Mouse (Mus musculus) cerebellum, adult 11 months (tissue): ENCODE results near the gene Tecr.
A peak's percentile ranks its signal among the peaks of the same experiment; 100 is the strongest.

Experiments
- DNase-seq: peaks from one replicate; pipeline ENCODE4 v3.0.0; 2022

Gene Tecr

DNA sequence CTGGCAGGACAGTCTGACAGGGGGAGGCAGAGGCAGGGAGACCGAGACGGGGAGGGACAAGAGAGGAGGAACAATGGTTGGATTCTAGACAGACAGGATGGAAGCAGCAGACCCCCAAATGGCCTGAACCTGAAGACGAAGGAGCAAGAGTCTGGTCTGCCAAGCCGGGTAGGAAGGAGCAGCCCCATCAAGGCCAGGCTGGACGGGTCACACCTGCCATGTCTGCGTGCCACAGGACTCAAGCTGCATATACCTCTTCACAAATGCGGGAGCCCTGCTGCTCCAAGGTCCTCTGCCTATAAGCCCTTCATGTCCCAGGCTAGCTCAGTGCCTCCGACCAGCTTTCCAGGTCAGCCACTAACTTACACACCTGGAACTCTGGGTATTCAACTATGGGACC is 28.1 kb downstream of the Tecr start:
- DNase-seq: peak; percentile 1

DNA sequence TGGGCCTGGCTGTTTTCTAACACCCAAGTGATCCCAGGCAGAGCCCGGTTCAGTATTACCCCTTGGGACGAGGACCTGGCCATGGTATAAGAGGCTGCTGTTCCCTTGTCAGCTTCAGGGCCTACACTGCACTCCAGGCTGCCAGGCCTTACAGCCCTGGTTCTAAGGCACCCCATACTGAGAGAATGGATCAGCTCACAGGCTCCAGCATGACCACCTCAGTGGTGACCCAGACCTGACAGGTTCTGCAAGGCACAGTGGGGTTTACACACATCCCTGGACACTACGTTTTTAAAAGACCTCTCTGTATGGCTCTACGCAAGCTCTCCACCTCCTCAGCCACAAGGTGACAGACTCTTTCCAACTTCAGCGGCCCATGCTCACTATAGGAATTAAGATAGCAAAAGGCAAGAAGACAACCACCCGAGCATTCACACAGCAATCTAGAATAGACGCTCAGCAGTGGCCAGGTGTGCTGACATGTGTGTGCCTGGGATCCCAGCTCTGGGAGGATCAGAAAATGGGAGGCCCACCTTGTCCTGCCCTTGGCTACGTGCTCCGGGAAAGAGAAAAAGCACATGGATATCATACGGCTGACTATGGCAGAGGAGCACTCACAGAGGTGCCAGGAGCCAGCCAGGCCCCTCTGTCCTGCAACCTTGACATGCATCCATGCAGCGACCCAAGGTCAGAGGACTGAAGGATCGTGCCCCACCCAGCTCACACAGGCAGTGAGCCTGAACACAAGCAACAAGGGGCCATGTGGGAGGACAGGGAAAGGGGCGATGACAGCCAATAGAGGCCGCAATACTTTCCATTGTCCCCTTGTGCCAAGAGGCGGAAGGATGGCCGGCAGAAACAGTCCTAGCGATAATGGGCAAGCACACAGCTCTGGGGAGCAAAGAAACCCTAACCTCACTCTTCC is 29.4 kb downstream of the Tecr start:
- peak; percentile 10 for DNase-seq

DNA sequence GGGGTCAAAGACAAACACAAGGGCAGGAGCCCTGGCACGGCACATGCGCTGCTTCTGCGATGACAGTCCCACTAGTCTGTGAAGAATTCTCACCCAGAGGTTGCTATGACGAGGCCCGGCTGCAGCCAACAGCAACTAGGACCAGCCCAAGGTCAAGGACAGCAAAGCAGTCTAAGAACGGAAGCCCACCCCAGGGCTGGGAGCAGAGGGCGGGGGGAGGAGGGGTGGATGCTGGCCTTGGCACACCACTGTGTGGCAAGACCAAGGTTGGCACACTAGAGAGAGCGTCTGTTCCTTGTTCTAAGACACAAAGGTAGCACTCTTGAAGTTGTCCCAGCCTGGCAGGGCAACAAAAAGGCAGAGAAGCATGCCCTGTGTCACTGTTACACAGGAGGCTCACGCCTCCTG is 30.4 kb downstream of the Tecr start:
- peak; percentile 24 for DNase-seq

DNA sequence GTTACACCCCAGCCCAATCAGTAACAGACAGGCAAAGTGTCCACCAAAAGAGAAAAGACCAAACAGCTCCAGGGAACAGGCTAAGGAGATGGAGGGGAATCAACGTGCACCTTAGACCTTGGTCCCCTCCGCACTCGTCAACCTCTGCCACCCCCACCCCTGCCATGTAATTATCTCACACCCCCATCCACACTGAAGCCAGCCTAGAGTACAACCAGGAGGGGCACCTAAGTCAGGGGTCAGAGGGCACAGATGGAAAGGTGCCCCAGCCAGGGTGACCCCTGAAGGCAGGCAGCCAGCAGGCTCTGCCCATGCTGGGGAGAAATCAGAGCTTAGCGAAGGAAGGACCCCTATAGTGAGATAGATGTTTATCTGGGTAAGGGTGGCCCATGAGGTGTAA is 30.9 kb downstream of the Tecr start:
- DNase-seq: peak; percentile 14

DNA sequence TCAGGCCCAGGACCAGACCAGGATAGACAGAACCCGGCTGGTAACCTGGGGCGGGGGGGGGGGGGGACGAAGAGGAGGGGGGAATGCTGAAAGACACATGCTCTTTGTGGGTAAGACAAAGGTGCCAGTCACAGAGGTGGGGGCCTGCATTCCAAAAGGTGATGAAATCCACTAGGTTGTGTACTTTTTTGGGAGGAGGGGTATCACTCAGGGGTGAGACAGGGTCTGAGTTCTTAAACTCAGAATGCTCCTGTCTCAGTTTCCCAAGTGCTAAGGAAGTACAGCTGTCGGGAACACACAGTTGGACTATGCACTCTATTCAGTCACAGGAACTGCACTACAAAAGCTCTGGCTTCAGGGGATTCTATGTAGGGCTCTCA is 31.3 kb downstream of the Tecr start:
- DNase-seq: no peak

DNA sequence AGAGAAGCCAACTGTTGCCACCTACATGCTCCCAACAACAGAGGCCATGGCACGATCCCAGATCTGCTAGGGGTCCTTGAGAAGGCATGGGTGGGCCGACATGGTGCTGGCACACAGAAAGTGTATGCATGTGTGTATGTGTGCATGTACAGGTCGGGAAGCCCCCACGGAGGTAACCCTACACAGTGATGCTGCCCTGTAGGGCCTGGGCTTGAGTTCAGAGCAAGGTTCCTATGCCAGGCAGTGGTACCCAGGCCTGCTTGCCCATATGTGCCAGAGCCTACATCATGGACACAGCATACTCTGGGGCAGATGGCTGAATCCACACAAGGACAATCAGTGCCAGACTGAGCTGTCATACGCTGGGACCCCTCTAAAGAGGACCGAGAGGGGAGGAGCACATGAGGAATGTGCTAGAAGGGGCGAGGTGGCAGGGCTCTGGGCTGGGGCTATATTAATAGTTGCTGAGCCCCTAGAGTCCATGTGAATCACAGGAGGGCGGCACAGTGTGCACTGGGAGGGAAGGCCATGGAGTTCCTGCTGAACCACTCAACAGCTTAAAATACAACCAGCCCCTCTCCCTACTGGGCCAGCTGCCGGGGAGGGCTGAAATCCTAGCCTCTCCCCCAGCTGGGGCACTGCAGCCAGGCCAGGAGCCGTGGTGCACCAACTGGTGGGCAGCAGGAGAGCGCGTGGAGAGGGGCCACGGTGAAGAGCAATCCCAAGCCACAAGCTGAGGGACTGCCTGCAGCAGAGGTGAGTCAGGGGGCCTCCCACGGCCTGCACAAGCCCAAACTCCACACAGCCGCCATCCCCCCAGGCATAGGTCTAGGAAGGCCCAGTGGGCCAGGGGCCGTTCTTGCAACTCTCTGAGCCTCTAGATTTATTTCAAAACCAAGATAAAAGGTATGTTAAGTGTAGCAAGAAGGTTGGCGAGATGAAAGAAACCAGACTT is 31.9 kb downstream of the Tecr start:
- peak; percentile 18 for DNase-seq

DNA sequence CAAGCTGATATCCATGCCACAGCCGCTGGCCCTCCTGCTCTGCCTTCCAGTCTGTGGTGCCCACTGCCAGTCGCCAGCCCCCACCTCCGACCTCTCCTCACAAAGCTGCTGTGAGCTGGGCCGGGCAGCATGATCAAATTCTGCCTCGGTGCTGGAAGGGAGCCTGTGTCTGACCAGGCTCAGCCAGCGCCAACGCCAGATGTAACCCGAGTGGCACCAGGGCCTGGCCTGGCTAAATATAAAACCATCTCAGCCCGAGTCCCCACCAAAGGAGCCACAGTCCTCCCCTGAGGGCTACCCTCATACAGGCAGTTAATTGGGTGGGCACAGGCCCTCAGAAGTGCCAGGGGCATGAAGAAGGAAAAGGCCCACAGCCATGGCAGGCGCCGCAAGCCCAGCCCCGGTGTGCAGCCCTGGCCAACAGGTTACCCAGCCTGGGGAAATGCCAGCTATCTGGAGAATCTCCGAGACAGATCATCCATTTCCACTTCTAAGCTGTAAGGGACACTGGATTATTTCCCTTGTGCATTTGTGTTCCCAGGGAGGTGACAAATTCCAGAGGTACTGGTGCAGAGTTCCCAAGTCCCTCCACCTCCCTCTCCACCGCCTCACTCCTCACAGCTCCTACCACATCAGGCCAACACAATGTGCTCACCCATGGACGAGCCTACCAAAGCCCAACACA is 33.0 kb downstream of the Tecr start:
- peak; percentile 28 for DNase-seq

DNA sequence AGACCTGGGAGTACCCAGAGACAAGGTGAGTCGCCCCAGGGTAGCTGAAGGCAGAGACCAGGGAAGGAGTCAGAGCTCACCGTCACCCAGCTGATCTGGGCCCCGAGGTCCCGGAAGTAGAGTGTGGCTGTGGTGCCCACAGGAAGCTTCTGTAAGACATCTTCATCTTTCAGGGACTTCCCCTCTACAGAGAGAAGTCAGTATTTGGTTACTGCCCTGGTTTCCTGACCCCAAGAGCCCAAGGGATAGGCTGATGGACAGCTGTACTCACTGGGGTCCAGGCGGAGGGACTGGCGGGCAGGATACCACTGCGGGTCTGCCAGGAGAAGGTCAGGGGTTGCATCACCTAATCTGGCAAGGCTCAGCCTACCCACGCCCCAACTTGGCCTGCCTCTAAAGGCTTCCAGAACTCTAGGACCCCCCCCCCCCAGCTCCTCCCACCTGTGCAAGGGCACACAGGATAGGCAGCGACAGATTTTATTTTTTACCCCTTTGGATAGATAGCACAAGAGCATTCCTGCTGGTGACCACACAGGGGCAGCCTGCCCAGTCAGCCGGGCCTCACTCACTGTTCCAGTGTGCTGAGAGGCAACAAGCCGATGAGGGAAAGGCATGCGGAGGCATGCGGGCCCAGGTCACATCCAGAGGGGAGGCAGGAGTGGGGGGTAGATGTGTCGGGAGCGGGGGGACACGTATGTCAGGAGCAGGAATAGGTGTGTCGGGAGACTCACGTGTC is 34.5 kb downstream of the Tecr start:
- DNase-seq: peak; percentile 22

DNA sequence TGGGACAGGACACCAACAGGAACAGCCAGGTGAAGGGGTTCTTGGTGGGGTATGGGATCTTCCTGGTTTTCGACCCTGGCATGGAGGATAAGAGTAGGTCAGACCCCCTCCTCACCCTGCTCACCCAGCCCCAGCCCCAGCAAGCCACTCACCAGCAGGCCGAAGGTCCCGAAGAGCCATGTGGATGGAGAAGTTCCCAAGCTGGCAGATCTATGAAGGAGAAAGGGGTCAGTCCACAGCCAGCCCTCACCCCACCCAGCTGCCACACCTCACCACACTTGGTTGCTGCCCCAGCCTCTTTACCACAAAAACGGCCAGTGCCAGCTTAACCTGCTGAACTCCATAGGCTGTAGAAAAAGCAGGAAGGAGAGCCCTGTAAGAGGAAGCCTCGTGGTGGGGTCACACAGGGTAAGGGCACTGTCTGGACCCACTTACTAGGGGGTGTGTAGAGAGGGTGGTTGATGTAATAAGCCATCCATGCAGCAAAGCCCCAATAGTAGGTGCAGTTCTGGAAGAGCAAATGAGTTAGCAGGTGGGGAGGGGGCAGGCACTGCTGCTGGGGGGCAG is 35.4 kb downstream of the Tecr start:
- DNase-seq: peak; percentile 3

DNA sequence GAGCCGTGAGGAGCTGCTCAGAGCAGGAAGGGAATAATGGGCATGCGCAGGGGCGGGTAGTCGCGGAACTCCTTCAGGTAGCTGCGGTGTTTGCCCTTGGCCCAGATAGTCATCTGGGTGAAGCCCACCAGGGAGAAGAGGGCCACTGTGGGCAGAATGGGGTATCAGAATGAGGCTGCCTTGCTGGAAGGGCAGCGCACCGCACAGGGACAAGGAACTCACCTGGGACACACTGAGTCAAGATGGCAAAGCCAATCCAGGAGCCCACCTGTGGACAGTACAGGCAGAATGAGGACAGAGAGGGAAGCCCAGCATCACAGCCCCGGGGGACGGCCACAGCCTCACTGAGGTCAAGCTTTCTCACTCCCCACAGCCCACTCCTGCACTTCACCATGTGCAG is 36.0 kb downstream of the Tecr start:
- peak; percentile 5 for DNase-seq

DNA sequence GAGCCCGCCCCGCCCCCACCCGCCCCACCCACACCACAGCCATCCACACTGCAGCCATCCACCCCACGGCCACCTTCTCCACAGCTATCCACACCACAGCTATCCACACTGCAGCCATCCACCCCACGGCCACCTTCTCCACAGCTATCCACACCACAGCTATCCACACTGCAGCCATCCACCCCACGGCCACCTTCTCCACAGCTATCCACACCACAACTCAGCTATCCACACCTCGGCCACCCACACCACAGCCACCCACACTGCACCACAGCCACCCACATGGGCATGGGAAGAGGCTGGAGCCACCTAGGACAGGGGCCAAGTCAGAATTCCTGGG is 36.8 kb downstream of the Tecr start:
- peak; percentile 12 for DNase-seq

DNA sequence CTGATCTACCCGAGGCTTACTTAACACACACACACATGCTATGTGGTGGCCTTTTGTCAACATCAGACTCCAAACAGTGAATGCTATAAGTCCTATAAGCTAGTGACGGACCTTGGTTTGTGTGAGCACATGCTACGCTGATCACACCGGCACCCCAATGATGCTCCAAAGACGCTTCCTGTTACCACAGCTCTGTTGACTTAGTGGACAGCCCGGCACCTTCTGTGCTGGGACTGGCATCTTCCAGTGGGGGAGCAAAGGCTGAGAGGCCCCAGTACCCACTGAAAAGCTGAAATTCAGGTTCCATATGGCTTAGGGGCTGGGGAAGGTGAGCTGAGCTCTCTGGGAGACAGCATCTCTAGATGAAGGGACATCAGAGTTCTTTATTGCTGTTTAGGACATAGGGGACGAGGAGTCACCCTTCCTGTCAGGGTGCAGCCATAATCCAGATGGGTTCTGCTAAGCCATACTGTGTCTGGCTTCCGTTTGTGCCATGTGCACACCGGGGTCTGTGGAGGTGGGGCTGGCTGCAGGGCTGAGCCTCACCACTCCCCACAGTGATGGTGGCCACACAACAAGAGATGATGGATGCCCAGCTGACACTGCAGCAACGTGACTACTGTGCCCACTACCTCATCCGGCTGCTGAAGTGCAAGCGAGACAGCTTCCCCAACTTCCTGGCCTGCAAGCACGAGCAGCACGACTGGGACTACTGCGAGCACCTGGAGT is 37.3 kb downstream of the Tecr start:
- DNase-seq: peak; percentile 6

DNA sequence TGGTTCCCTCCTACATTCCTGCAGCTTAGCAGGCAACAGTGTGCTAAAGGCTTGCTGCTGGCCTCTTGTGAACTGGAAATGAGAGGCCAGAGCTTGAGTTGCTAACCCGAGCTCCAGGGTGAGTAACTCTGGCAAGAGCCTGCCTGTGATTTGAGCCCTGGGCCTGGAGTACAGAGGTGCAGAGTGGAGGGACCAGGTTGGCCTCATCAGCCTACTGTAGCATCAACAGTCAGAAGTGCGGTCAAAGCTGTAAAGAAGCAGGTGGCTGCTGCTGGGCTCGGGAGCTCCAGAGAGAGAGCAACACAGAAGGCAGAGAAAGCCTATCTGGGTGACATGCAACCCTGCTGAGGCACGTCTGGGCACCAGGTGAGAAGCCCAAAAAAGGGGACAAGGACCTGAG is 38.6 kb downstream of the Tecr start:
- no peak for DNase-seq

DNA sequence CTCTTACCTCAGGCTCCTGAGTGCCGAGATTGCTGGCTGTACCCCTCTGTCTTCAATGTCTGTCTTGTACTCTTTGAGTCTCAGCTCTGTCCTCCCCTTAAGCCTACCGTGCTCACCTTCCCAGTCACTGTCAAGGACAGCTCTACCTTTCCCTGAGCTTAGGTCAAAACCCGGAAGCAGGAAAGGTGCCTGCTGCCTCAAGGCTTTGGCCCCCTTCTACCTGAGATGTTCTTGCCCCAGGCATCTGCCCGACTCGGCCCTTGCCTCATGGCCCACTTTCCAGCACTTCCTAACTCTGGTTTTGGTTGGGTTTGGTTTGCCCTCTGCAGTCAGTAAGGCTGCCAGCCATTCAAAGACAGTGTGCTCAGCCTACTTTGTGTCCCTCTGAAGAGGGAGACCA is 39.0 kb downstream of the Tecr start:
- DNase-seq: peak; percentile 3

DNA sequence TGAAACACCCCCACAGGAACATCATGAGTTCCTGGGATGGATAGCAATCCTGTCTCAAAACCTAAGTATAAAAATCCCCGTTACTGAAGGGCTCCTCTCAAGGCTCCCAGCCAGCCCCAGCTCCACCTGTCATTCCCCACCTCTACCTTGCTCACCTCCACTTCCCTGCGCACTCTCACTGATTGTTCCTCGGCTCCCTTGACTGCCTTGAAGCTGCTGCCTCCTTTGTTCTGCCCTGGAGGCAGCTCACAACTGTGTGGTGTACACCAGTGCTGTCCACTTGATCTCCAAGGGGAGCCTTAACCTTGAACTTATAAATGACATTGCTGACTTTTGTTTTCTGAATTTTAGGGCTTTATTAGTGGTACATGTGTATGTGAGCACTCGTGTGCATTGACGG is 39.6 kb downstream of the Tecr start:
- peak; percentile 1 for DNase-seq

DNA sequence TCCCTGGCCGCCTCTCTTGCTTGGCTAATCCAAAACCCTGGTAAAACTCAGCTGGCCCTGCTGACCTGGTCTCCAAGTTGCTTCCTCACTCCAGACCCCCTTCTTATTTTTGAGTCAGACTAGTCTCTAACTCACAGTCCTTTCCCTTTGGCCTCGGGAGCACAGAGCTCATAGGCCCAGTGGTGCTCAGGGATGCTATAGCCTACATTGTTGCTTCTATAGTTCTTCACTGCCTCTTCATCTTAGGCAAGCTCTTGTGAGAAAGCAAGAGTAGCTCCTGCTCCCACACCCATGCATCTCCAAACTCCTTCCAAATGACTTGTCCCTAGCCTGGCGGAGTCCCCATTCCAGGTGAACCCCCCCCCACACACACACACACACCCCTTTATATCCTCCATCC is 40.1 kb downstream of the Tecr start:
- DNase-seq: no peak

DNA sequence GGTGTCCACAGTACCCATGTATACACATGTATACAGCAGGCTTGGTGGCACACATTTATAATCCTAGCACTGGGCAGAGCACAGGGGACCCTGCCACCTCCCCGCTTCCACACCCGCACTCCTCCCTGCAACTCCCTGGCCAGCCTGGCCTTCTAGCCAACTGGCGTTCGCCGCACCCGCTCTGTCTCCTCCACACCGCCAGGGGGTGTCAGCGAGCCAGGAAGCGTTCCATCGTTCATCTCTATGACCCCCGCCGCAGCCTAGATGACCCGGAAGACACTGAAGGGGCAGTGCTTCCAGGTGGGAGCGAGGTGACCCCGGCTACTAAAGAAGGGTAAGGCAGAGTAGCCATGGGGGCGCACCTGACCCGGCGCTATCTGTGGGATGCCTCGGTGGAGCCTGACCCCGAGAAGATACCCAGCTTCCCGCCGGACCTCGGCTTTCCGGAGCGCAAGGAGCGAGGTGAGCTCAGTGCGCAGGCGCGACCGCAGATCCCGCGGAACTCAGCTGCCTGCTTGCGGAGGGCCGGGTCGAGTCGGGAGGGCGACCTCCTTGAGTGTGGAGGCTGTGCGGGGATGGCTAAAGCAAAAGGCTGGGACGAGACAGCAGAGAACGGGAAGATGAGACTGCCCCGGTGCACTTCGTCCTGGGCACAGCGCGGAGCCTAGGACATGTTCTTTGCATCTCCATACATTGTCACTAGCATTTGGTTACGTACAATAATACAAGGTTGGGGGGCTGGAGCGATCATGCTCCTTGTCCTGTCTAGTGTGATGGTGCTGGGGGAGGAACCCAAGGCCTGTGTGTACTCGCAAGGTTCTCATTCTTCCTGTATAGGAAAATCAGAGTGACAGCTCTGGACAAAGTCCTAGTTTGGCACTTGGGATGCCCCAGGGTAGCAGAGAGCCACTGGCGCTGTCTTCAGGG is 41.0 kb downstream of the Tecr start, which contains the start of gene Ndufb7:
Gene Ndufb7 (plus strand): TSS at position 203 of the 927 bp plus-strand sequence.
- peak; percentile 97 for DNase-seq

DNA sequence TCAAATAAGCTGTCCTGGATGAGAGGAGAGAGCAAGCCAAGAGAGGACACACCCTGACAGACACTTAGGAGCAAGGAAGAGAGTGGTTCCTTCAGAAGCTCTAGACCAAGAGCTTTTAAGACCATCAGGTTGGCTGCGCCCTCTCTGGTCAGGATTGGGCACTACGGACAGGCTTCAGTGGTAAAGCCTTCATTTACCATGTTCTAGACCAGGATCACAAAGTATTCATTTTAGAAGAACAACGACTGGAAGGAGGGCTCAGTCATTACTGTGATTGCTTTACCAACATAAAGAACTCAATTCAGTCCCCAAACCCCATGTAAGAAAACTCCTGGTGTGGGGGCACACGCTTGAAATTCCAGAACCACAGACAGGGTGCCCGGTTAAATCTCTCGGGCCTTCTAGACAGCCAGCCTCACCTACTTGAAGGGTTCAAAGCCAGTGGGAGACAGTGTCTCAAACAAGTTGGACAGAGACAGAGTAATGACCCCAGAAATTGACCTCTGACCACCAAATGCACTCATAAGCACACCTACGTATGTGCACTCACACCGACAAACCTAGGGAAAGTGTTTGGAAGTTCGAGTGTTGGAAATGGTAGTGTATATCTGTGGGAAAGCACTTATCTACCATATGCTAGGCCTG is 41.9 kb downstream of the Tecr start:
- DNase-seq: peak; percentile 22

DNA sequence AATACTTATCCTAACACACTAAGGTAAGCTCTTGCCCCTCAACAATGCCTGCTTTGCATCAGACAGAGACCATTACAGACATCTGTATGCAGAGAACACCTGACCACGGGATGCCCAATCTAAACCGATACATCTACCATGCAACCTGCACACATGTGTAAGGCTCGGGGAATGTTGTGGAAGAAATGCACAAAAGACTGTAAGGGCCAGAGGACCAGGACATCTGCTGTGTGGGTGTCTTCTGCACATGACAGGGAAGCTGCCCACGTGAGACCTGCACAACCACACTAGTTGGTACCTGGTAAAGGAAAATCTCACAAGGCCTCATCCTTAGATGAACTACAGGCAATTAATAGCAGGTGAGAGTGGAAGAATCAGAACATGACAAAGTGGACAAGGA is 44.5 kb downstream of the Tecr start:
- no peak for DNase-seq

DNA sequence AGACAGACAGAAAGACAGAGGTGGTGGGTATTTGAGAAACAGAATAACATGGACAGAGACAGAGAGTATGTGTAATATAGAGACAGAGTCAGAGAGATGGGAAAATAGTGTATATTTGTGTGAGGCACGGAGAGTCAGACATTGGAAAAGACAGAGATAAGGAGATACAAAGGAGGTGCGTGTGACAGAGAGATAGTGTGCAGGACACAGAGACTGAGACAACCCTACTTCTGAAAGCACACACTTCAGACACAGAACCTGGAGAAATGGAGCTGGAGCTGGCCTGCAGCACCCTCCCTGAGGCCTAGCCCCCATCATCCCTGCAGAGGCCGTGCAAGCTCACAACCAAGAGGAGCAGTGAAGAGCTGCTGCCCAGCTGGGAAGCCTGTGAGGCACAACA is 45.1 kb downstream of the Tecr start:
- DNase-seq: no peak
